Mouse (Mus musculus) kidney, embryonic 16.5 days (tissue): ENCODE measurements around the gene Cln5. TPM values are rescaled to one million over a fixed set of nuclear protein-coding genes. Genes with fewer than 3 reads are reported as not detected.

ENCODE experiments used
- ATAC-seq: fragments of 200-750 bp; cut with Nextera tagmentation; 2 replicates; pipeline ENCODE4 v1.8.0; 2017; ENCODE audit warnings: moderate TSS enrichment; ENCODE audit not compliant: low FRiP score, low TSS enrichment
- H3K27ac ChIP-seq: fragments of 300-500 bp; sonication (generic); 2 replicates; pipeline ENCODE4 v1.5.1; 2014; ENCODE audit warnings: low read length
- H3K27me3 ChIP-seq: fragments of 300-500 bp; sonication (generic); 2 replicates; pipeline ENCODE4 v1.6.1; 2014; ENCODE audit warnings: low read length, control low read depth, mixed read lengths; ENCODE audit not compliant: insufficient read depth
- H3K36me3 ChIP-seq: fragments of 300-500 bp; sonication (generic); 2 replicates; pipeline ENCODE4 v1.6.1; 2014; ENCODE audit warnings: low read length, control low read depth, mixed read lengths; ENCODE audit not compliant: insufficient read depth
- H3K4me1 ChIP-seq: fragments of 300-500 bp; sonication (generic); 2 replicates; pipeline ENCODE4 v1.6.1; 2014; ENCODE audit warnings: low read length, control low read depth, mixed read lengths; ENCODE audit not compliant: insufficient read depth
- H3K4me2 ChIP-seq: fragments of 300-500 bp; sonication (generic); replicated peaks from 2 replicates; pipeline ENCODE4 v1.6.1; 2014; ENCODE audit warnings: low read depth, low read length
- H3K4me3 ChIP-seq: fragments of 300-500 bp; sonication (generic); 2 replicates; pipeline ENCODE4 v1.5.1; 2014; ENCODE audit warnings: mild to moderate bottlenecking, low read length
- H3K9ac ChIP-seq: fragments of 300-500 bp; sonication (generic); replicated peaks from 2 replicates; pipeline ENCODE4 v1.6.1; 2014; ENCODE audit warnings: low read length
- H3K9me3 ChIP-seq: fragments of 300-500 bp; sonication (generic); 2 replicates; pipeline ENCODE4 v1.6.1; 2016; ENCODE audit warnings: low read length, control low read depth
- WGBS: fragments of 180-500 bp; shearing (Covaris S2); extraction: QIAGEN DNeasy Blood & Tissue Kit; methylation state at CpG from one replicate; pipeline ENCODE4 v1.1.7; 2014; 5-methylcytosine and 5-hydroxymethylcytosine counted together
- polyA plus RNA-seq: library from polyadenylated mRNA; unstranded; fragments of >200 nt; fragmentation: Nextera tagmentation; extraction: Ambion mirVana; gene quantifications from 2 replicates; pipeline ENCODE4 v1.2.1, GENCODE M21; 2015

Cln5 gene
- polyA plus RNA-seq, 1 experiment from 2014 or later: 38.1 TPM

DNA sequence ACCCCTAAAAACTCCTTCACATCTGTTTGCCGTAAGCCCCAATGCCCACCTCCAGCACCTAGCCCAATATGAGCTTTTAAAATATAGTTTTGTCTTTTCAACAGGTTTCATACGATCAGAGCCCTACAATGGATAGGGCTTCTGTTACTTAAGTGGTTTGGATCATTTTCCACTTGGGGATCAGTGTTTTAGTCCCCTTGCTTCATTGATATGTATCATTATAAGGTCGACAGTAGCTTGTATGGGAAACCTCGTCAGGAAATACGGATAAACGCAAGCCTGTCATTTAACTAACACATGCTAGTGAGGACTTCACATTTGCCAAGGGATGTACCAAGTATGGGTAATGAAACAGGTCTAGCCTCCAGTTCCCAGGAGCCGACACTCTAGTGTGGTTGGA, 13.4 kb upstream of the Cln5 start:
- Histone ChIP-seq H3K9ac (no peak overlapping the region), H3K9me3 (0 out of 2 replicates have a peak, but pooled peaks cover 5% of the 10 kb centered on the region), H3K4me1 (no peaks in the 10 kb centered on the region), H3K27me3 (no peaks in the 10 kb centered on the region), H3K36me3 (no peaks in the 10 kb centered on the region), H3K4me3 (no peak overlapping the region), H3K27ac (no peak overlapping the region), H3K4me2 (no peak overlapping the region)
- WGBS: 93% methylated on average over 7 of the region's 7 CpGs
- no peak for ATAC-seq

DNA sequence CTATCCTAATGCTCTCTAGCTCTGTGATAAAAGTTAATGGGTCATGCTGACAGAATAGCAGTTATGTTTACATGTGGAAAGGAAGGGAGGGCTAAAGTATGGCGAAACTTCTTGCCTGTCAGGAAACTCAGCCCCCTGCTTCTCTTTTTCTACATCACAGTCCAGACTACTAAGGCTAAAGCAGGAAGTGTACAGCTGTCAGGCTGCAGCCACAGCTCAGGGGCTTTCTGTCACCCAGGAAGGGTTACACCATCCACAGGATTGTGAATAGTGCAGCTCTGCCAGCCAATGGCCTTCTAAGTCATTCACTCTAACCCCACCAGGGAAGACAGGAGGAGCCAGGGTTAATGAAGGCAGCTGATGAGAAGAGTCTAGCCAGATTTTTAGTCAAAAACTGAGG, 11.0 kb upstream of the Cln5 start:
- no peak overlapping the region for H3K4me3 ChIP-seq
- H3K9ac ChIP-seq: no peak overlapping the region
- no peak overlapping the region for H3K27ac ChIP-seq
- H3K36me3 ChIP-seq: no peaks in the 10 kb centered on the region
- H3K27me3 ChIP-seq: no peaks in the 10 kb centered on the region
- H3K9me3 ChIP-seq: 0 out of 2 replicates have a peak, but pooled peaks cover 5% of the 10 kb centered on the region
- no peak for ATAC-seq
- 13% methylated on average over 1 of the region's 1 CpGs for WGBS
- H3K4me1 ChIP-seq: no peaks in the 10 kb centered on the region
- H3K4me2 ChIP-seq: no peak overlapping the region

DNA sequence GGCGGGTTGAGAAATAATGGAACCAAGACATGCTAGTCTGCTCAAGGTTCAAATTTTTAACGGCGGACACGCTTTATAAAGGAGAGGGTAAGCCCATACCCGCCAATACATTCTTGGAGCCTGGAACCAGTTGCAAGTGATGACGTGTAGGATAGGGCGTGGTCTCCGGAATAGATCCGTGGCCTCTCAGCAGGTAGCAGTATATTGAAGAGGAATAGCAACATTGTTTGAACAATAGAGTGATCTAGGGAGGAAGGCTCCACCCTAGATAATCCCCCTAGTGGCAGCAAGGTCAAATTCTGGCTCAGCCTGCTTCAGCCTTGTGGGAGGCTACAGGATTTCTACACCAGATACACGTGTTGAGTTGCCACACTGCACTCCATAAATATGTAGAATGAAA, 10.5 kb upstream of the Cln5 start:
- Histone ChIP-seq H3K4me1 (no peaks in the 10 kb centered on the region), H3K9ac (no peak overlapping the region), H3K4me2 (no peak overlapping the region), H3K27me3 (no peaks in the 10 kb centered on the region), H3K4me3 (no peak overlapping the region), H3K9me3 (0 out of 2 replicates have a peak, but pooled peaks cover 5% of the 10 kb centered on the region), H3K27ac (no peak overlapping the region), H3K36me3 (no peaks in the 10 kb centered on the region)
- ATAC-seq: no peak
- 85% methylated on average over 10 of the region's 10 CpGs for WGBS

DNA sequence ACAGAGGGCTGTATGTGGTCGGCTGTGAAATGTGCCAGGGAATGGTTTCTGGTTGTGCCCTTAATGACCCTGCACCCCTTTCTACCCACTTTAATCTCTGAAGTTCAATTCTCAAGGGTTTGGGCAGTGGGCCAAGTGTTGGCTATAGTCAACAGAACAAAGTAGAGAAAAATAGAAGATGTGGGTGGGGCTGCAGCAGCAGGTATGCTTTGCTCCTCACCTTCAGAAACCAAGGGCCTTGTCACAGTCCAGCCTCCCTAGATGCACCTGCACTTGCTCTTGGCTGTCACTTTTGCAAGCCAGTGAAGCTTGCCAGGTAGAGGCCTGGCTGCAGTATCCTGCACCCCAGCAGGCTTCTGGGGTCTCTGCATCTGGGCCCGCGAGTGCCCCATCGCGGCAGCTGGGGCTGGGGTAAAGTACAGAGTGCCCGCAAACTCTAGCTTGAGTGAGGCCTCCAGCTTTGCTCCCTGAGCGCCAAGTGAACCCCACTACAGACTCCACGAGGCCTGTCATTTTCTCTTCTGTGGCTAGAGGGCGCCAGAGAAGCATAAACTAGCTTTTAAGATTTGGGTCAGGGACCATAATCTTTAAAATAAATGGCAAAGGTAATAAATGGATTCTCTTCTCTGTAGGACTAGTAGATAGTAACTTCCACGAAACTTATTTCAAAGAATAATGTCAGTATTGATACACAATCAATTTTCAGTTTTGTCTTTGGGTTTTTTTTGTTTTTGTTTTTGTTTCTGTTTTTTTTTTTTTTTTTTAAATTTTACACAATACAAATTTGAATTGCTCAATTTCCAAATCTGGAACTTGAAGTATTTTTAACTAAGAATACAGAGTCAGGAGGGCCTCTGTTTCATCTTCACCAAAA, 4.5 kb upstream of the Cln5 start:
- Histone ChIP-seq H3K27ac (no peak overlapping the region), H3K4me2 (no peak overlapping the region)

GRCm38 (mm10) chr14:103069465-103069863, 552 bp upstream of the Cln5 start:
- H3K9ac ChIP-seq: peak overlapping the region; percentile 82
- peak overlapping the region; percentile 69 for H3K4me3 ChIP-seq
- H3K9me3 ChIP-seq: no peaks in the 10 kb centered on the region

More for the DNA sequence above, 4.5 kb upstream of the Cln5 start:
- Histone ChIP-seq H3K9me3 (no peaks in the 10 kb centered on the region), H3K4me1 (no peaks in the 10 kb centered on the region; the same call in 1 of the 2 replicates), H3K4me3 (no peak overlapping the region), H3K27me3 (no peaks in the 10 kb centered on the region), H3K36me3 (no peaks in the 10 kb centered on the region), H3K9ac (no peak overlapping the region)
- ATAC-seq: no peak
- 14% methylated on average over 10 of the region's 10 CpGs for WGBS

GRCm38 (mm10) chr14:103070790-103071189, 774 bp downstream of the Cln5 start:
- no peak for ATAC-seq
- Histone ChIP-seq H3K4me1 (peaks cover 5% of the 10 kb centered on the region; the same call in 1 of the 2 replicates), H3K9ac (peak overlapping the region; percentile 82), H3K4me2 (peak overlapping the region; percentile 95), H3K27me3 (no peaks in the 10 kb centered on the region), H3K9me3 (no peaks in the 10 kb centered on the region), H3K4me3 (peak overlapping the region; percentile 69), H3K36me3 (peaks cover 21% of the 10 kb centered on the region), H3K27ac (peak overlapping the region; percentile 87)
- 2% methylated on average over 10 of the region's 10 CpGs for WGBS

More at GRCm38 (mm10) chr14:103069465-103069863, 552 bp upstream of the Cln5 start:
- Histone ChIP-seq H3K4me2 (peak overlapping the region; percentile 95), H3K27ac (peak overlapping the region; percentile 87), H3K36me3 (peaks cover 21% of the 10 kb centered on the region), H3K27me3 (no peaks in the 10 kb centered on the region), H3K4me1 (peaks cover 5% of the 10 kb centered on the region; the same call in 1 of the 2 replicates)
- 14% methylated on average over 12 of the region's 12 CpGs for WGBS
- ATAC-seq: peak; percentile 66

- Histone ChIP-seq H3K27ac (no peak overlapping the region), H3K9ac (no peak overlapping the region), H3K4me1 (peaks cover 5% of the 10 kb centered on the region; the same call in 1 of the 2 replicates), H3K36me3 (peaks cover 21% of the 10 kb centered on the region), H3K27me3 (no peaks in the 10 kb centered on the region), H3K4me2 (no peak overlapping the region), H3K9me3 (no peaks in the 10 kb centered on the region), H3K4me3 (no peak overlapping the region)
- ATAC-seq: no peak
- whole genome bisulfite sequencing: 93% methylated on average over 12 of the region's 12 CpGs
These were observed 1.5 kb downstream of the Cln5 start for GRCm38 (mm10) chr14:103071471-103071870.

- H3K9me3 ChIP-seq: no peaks in the 10 kb centered on the region
- H3K4me3 ChIP-seq: no peak overlapping the region
- 89% methylated on average over 4 of the region's 4 CpGs for WGBS
- ATAC-seq: no peak
- peaks cover 28% of the 10 kb centered on the region for H3K36me3 ChIP-seq
- peaks cover 5% of the 10 kb centered on the region; the same call in 1 of the 2 replicates for H3K4me1 ChIP-seq
- no peaks in the 10 kb centered on the region for H3K27me3 ChIP-seq
- no peak overlapping the region for H3K27ac ChIP-seq
- H3K9ac ChIP-seq: no peak overlapping the region
- no peak overlapping the region for H3K4me2 ChIP-seq
These were observed 2.7 kb downstream of the Cln5 start for GRCm38 (mm10) chr14:103072731-103073130.

DNA sequence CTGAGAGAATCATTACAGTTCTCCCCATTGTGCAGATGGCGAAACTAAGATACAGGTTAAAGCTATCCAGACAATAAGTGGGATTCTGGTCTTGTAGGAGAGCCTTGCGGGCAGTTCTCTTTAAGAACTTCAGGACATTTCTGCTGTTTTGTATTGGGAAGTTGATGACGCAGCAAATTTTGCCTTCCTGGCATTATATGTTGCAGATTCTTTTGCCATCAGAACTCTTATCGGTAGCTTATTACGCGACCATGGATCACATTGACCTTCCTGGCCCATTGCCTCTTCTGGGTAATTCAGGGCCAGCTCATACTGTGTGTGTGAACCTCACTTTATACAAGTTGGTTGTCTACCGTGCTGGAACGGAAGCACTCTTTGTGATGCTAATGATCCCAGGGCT, 3.8 kb downstream of the Cln5 start:
- H3K27ac ChIP-seq: no peak overlapping the region
- H3K9ac ChIP-seq: no peak overlapping the region
- H3K27me3 ChIP-seq: no peaks in the 10 kb centered on the region
- peaks cover 28% of the 10 kb centered on the region for H3K36me3 ChIP-seq
- no peak for ATAC-seq
- H3K4me1 ChIP-seq: peaks cover 5% of the 10 kb centered on the region; the same call in 1 of the 2 replicates
- H3K4me2 ChIP-seq: no peak overlapping the region
- 96% methylated on average over 8 of the region's 8 CpGs for WGBS
- no peaks in the 10 kb centered on the region for H3K9me3 ChIP-seq
- no peak overlapping the region for H3K4me3 ChIP-seq

GRCm38 (mm10) chr14:103075166-103075565, 5.2 kb downstream of the Cln5 start:
- H3K4me2 ChIP-seq: no peak overlapping the region
- H3K36me3 ChIP-seq: peaks cover 32% of the 10 kb centered on the region
- H3K9ac ChIP-seq: no peak overlapping the region
- no peaks in the 10 kb centered on the region for H3K9me3 ChIP-seq
- no peak overlapping the region for H3K4me3 ChIP-seq
- no peak for ATAC-seq
- H3K27ac ChIP-seq: no peak overlapping the region
- WGBS: 88% methylated on average over 7 of the region's 7 CpGs
- no peaks in the 10 kb centered on the region for H3K27me3 ChIP-seq
- H3K4me1 ChIP-seq: peaks cover 5% of the 10 kb centered on the region; the same call in 1 of the 2 replicates
